Mouse (Mus musculus): ENCODE measurements at regions not wholly inside any gene's neighbourhood (a gene's known extent, or its start where the extent isn't known, plus 50 kb on each side); places are given as distances from the start of the nearest gene placed in this dataset.
A peak's percentile ranks its signal among the peaks of the same experiment; 100 is the strongest.

DNA sequence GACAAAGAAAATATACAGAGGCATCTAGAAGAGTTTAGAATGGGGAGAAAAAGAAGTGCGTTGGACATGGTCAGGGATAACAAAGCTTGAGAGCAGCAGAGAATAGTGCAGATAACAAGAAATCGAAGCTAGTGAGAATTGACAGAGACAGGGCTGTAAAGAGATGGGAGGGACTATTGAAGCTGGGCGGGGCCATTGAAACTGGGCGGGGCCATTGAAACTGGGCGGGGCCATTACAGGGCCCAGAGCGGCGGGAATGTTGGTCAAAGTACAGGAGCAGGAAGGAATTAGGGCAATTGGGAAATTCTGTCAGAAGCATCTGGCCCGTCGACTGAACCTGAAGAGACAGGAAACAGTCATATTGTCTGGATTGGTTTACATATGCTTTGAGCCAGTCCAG is 243.3 kb upstream of the Srek1ip1 start:
- DNase-seq (ENCODE audit: low spot score) = no peak

DNA sequence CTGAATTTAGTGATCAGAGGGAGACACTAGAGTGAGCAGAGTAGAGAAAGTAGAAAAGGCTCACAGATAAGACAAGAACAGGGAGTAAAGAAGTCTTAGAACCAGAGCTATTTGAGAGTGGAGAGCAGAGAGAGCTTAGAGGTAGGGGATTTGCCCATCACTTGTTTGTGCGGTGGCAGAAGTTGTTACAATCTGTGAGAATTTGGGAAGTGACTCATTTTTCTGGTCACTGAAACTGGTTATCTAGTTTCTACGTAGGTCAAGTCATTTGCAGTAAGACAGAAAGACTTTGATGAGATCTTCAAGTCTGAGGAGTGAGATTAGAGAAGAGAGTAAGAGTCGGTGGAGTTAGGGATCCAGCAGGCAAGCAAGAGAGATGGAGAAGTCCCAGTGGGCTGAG is 239.0 kb upstream of the Srek1ip1 start:
- DNase-seq (ENCODE audit: low spot score) = no peak

DNA sequence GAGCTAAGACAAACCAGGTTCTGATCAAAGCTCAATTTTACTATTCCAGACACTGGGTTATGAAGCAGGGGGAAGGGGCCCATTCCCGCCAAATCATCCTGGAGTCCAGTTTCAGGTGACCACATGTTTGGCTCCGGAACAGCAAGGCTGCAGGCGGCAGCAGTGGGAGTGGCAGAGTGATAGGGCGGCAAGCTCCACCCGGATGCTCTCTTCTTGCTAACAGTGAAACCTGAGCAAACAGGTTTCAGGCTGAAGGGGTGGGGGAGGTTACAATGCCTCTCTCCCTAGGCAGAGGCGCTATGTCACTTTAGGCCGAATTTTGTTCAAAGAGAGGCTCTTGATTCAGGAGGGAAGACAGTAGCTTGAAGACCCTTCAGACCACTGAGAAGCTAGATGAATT is 235.7 kb upstream of the Srek1ip1 start:
- peak; percentile 14 for DNase-seq (ENCODE audit: low spot score)

DNA sequence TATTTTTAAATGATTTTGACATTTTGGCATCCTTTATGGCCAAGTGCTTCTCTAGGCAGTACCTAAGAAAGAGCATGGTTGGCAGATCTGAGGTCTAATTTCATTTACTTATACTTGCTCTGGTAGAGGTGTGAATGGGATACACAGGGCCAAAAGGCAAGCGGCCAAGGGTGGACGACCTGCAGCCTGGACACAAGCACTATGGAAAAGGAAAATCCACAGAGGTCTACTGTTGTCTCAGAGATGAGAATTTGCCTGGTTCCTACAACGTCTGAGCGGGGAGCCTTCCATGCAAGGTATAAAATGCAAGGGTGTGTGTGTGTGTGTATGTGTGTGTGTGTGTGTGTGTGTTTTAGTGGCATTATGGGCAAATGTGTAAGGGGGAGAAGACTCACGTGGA is 232.4 kb upstream of the Srek1ip1 start:
- no peak for DNase-seq (ENCODE audit: low spot score)

DNA sequence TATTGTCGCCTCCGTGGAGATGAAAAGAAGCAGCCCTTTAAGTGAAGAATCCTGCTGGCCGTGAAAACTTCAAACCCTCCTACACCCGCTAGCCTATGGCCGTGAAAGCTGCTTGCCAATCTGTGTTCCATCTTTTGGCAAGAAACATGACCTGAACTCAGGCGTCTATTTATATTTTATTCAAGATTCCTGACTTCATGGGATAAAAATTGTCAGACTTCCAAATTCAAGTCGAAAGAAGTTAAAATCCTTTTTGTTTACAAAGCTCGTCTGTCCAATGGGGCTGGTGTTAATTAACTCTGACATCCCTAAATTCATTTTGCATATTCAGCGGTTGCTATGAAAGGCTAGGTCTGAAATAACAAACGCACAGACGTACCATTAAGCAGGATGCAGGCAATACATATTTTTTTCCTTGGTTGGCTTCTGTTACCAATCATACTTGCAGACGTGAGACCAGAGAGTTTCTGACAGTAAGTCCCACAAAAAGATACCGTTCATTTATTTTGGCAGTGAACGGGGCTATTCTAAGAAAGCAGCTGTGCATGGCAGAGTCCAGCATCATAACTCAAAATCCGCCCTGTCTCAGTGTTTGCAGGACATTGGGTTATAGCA is 231.7 kb upstream of the Srek1ip1 start:
- DNase-seq (ENCODE audit: low spot score) = peak; percentile 6

DNA sequence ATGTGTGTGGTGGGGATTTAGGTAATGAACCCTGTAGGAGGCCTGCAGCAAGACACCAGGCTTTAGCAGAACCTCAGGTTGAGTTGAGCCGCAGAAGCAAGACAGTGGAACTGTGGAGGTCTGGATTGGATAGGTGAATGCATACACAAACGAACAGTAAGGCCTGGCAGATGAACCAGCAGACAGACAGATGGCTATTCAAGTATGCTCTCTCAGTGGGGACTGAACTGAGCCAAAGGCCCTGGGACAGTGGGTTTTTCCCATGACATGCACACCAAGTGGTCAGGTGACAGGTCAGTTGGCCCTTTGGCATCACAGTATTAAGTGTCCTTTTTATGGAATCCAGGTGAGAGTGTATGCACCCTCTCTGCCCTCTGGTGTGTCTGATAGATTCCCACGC is 229.7 kb upstream of the Srek1ip1 start:
- no peak for DNase-seq (ENCODE audit: low spot score)

DNA sequence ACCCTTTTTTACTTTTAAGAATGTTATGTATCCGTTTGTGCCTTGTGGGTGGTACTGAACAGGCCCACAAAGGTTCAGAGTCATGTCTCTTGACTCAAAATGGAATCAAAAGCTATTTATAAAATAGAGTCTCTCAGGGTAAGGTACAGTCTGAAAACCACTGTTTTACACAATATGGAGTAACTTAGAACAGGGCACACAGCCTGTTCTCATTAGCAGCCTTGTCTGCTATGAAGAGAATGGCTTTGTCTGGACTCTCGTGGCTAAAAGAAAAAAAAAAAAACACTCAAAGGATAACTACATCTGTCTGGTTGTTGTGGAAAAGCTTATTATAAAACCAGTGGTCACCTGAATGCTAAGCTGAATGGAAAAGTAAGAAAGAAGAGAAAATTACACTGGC is 229.3 kb upstream of the Srek1ip1 start:
- DNase-seq (ENCODE audit: low spot score) = no peak

DNA sequence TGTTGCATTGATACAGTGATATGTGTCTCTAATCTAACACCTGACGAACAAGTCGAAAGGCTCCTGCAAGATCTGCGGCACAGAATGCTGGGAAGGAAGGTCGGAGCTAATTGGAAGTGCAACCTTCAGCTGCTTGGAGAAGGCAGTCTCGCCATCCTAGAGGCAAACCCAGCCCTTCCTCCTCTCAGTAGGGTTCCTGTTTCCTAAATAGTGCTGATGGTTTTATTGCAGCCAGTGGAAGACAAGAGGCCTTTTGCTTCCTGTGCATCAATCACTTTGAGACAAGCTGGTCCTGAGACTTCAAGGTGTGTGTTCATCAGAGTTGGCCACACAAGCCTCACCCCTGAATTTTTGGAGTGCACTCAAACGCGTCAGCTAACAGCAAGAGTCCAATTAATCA is 228.4 kb upstream of the Srek1ip1 start:
- DNase-seq (ENCODE audit: low spot score) = no peak

DNA sequence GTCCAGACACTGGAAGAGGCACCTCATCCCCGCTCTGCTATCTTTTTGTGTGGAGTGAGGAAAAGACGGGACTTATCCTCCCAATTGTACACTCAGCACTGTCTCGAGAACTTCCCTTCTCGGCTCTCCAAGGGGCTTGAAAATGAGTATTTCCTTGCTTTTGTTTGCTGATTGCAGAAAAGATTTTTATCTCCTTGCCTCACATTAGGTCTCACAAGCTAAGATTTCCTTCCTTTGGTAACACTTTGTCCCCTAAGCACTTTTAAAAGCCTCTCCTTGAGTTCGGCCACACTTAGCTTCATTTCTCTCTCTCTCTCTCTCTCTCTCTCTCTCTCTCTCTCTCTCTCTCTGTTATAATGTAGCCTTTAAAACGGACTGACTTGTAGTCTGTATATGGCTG is 222.5 kb upstream of the Srek1ip1 start:
- DNase-seq (ENCODE audit: low spot score) = no peak

DNA sequence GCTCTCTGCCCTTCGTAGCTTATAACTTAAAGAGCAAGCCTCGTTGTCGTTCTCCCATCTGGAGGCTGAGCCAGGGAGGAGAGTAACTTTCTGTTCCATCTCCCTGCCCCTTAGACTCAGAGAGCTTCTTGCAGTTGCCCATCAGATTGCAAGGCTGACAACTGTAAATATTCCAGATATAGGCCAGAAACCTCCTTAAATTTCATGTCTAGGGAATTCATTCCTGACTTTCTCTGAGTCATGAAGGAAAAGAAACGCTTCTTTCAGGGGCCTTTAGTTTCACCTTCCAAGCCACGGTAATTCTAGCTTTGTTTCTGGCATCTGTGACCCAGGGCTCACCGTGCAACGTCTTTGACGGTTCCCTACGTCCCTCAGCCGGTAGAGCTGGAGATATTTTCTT is 220.0 kb upstream of the Srek1ip1 start:
- DNase-seq (ENCODE audit: low spot score) = no peak

DNA sequence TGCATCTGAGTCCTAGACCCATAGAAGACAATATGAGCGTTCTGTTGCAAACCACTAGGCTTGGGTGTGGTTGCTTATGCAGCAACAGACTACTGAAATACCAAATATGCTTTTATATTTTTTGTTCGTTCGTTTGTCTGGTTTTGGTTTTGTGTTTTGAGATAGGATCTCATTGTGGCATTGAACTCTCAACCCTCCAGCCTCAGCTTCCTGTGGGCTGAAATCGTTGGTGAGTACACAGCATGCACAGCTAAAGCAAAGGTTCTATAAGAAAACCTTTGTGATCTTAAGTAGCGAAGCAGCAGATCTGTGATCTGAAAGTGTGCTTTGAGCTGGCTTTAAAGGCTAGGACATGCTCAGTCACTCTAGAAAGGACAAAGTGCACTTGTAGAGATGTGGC is 217.9 kb upstream of the Srek1ip1 start:
- no peak for DNase-seq (ENCODE audit: low spot score)

DNA sequence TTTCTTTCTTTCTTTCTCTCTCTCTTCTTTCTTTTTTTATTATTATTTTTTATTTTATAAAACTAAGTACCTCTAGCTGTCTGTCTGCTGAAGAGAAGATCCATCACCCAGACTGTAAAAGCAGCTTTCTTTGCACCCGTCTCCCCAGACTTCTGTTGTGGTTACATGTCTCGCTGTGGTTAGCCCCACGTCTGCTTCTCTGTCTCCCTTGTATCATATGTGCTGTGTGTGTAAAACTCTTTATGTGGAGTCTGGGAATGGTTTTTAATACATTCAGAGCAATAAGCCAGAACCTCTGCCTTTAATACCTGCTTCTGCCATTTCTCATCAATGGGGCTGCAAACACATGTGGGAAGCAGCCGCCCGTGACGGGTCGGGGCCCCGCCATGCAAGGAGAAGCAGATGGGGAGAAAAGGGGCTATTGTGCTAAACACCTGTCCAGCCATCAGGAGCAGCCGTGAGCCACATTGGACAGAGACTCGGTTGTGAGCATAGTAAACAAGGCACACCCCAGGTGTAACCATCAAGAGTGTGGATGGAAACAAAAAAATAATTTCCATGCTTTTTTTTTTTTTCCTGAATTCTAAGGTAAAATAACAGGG is 216.0 kb upstream of the Srek1ip1 start:
- DNase-seq (ENCODE audit: low spot score) = no peak

DNA sequence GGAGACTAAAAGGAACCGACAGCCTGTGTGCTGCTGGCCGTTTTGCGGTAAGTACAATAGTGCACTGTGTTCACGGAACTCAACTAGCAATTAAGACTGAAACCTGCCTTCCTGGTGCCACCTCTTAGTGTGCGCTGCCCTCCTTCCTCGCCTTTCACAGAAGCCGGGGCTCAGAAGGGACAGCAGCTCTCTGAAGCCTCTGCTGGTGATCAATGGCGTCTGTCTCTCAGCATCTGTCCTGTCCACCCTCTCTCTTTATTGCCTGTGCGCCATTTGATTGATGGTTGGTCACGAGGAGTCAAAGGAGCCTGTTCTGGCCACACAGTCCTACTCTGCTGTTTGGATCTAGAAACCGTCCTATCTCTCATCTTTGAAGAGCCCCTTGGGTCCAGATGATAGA is 214.4 kb upstream of the Srek1ip1 start:
- DNase-seq (ENCODE audit: low spot score) = no peak

DNA sequence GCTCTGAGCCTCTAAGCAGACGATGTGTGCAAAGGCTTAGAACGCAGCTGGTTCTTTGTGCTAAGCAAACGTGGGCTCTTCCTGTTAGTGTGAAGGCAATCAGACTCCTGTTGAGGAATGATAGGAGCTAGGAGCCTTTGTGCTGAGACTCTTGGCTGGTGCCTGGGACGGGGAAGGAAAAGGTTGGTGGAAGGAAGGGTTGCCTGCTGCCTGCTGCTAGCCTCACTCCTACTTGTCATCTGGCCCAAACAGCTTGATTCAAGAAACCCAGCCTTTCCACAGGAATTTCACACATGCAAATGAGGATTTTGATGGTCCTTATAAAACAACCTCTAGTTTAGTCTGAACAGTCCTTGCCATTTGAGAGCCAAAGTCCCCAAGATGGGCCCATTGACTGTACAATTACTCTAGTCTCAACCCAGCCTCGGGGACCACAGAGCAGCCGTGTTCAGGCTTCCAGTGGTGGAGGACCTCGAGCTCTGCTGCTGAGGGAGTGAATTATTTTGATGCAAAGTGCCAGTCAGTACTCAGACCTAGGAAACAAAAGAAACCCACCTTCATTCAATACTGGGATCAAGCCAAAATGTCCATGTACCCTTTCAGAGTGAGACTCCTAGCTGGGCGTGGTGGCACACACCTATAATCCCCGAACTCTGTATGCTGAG is 211.5 kb upstream of the Srek1ip1 start:
- DNase-seq (ENCODE audit: low spot score) = no peak

Data from urinary bladder, postnatal 14 days (tissue).